Mouse (Mus musculus) intestine, postnatal 0 days (tissue): ENCODE data around the gene Sytl3. TPM values are rescaled to one million over a fixed set of nuclear protein-coding genes. Genes with fewer than 3 reads are reported as not detected.
A peak's percentile ranks its signal among the peaks of the same experiment; 100 is the strongest.

Experiments used
- ATAC-seq: fragments of 200-750 bp; cut with Nextera tagmentation; 2 replicates; pipeline ENCODE4 v1.8.0; 2017; ENCODE audit warnings: mild to moderate bottlenecking, moderate TSS enrichment, moderate library complexity
- H3K27ac ChIP-seq: fragments of 300-500 bp; sonication (generic); 2 replicates; pipeline ENCODE4 v1.5.1; 2014; ENCODE audit warnings: mild to moderate bottlenecking, low read depth, low read length, moderate library complexity
- H3K27me3 ChIP-seq: fragments of 300-500 bp; sonication (generic); replicated peaks from 2 replicates; pipeline ENCODE4 v1.6.1; 2014; ENCODE audit warnings: low read length, mixed read lengths; ENCODE audit not compliant: control insufficient read depth, insufficient read depth
- H3K36me3 ChIP-seq: fragments of 300-500 bp; sonication (generic); 2 replicates; pipeline ENCODE4 v1.6.1; 2014; ENCODE audit warnings: mild to moderate bottlenecking, moderate library complexity; ENCODE audit not compliant: control insufficient read depth, insufficient read depth
- H3K4me1 ChIP-seq: fragments of 300-500 bp; sonication (generic); replicated peaks from 2 replicates; pipeline ENCODE4 v1.6.1; 2014; ENCODE audit warnings: antibody characterized with exemption, low read length, mixed read lengths; ENCODE audit not compliant: control insufficient read depth, insufficient read depth
- H3K4me2 ChIP-seq: fragments of 300-500 bp; sonication (generic); replicated peaks from 2 replicates; pipeline ENCODE4 v1.6.1; 2014; ENCODE audit warnings: low read depth, mild to moderate bottlenecking, moderate library complexity
- H3K4me3 ChIP-seq: fragments of 300-500 bp; sonication (generic); 2 replicates; pipeline ENCODE4 v1.5.1; 2014; ENCODE audit warnings: low read depth, low read length
- H3K9ac ChIP-seq: fragments of 300-500 bp; sonication (generic); 2 replicates; pipeline ENCODE4 v1.6.1; 2014; ENCODE audit warnings: mild to moderate bottlenecking, low read depth, low read length
- H3K9me3 ChIP-seq: fragments of 300-500 bp; sonication (generic); 2 replicates; pipeline ENCODE4 v1.6.1; 2016; ENCODE audit warnings: mixed run types; ENCODE audit not compliant: control insufficient read depth
- CTCF ChIP-seq: sonication (generic); IDR thresholded peaks from 2 replicates; pipeline ENCODE4 v1.5.1; 2016; ENCODE audit warnings: low read depth, mild to moderate bottlenecking, control low read depth, antibody characterized with exemption, moderate library complexity
- WGBS: fragments of 180-500 bp; shearing (Covaris S2); extraction: QIAGEN DNeasy Blood & Tissue Kit; methylation state at CpG from one replicate; pipeline ENCODE4 v1.1.7; 2014; 5-methylcytosine and 5-hydroxymethylcytosine counted together
- polyA plus RNA-seq: library from polyadenylated mRNA; unstranded; fragments of >200 nt; fragmentation: Nextera tagmentation; extraction: Ambion mirVana; gene quantifications from 2 replicates; pipeline ENCODE4 v1.2.1, GENCODE M21; 2015

Gene Sytl3
- polyA plus RNA-seq, 1 experiment from 2014 or later: 11.0 TPM

DNA sequence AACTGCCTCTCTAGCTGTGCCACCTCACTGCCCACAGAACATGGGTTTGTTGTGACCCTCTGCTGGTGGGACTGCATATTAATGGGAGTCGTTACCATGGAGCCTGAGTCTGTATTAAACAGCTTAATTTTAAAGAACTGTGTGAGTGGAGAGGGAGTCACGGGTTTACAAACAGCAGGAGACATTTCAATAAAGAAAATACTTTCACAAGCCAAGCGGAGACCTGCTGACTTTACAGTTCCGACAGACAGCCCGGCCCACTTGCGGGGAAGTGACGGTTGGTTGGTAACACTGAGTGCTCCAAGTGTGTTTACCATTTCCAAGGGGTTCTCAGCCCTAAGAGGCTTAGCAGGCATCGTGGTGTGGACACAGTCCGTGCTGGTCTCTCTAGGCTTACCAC is 87.1 kb downstream of the Sytl3 start:
- H3K9me3 ChIP-seq: no peaks in the 10 kb centered on the region
- WGBS: 51% methylated on average over 9 of the region's 9 CpGs
- no peak overlapping the region for H3K9ac ChIP-seq
- no peak overlapping the region for H3K4me3 ChIP-seq
- 0 out of 2 replicates have a peak overlapping the region, but pooled peaks have one; percentile 24 for H3K27ac ChIP-seq
- H3K4me1 ChIP-seq: peaks cover 13% of the 10 kb centered on the region
- no peaks in the 10 kb centered on the region for H3K27me3 ChIP-seq
- no peak for TF ChIP-seq CTCF
- H3K4me2 ChIP-seq: no peak overlapping the region
- H3K36me3 ChIP-seq: peaks cover 81% of the 10 kb centered on the region
- no peak for ATAC-seq

DNA sequence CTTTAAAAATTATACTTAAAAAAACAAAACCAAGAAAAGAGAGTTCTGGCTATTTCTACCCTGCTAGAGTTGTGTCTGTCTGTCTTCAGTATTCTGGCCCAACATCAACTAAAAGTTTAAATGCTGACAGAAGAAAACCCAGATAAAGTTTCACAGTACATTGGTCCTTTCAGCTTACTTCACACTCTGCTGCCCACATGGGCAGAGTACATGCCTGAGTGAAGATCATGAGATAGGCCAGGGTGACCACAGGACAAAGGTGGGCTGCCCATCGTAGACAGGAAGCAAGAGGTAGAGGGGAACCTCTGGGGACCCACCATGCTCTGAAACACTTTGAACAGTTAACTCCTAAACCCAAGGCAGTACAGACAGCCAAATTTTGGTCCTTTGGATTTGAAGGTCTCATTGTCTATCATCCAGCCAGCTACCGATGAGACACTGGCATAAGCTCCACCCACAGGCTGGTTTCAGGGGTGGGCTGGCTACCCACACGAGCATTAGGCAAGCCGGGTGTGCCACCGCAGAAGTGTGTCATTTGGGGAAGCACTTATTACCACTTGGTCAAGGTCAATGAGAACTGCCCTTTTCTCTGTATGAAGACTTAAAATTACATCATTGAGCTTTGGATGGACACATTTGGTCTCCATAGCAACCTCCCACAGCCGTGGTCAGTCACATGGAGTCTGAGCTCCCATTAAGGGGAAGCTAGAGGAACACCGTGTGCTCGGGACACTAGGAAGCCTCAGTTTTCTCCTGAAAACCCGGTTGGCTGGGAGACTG is 87.7 kb downstream of the Sytl3 start:
- Histone ChIP-seq H3K4me3 (no peak overlapping the region), H3K27me3 (no peaks in the 10 kb centered on the region), H3K9ac (no peak overlapping the region), H3K27ac (no peak overlapping the region), H3K4me1 (peaks cover 13% of the 10 kb centered on the region), H3K9me3 (no peaks in the 10 kb centered on the region), H3K36me3 (peaks cover 81% of the 10 kb centered on the region), H3K4me2 (no peak overlapping the region)
- ATAC-seq: no peak
- 66% methylated on average over 9 of the region's 9 CpGs for WGBS
- no peak for TF ChIP-seq CTCF

DNA sequence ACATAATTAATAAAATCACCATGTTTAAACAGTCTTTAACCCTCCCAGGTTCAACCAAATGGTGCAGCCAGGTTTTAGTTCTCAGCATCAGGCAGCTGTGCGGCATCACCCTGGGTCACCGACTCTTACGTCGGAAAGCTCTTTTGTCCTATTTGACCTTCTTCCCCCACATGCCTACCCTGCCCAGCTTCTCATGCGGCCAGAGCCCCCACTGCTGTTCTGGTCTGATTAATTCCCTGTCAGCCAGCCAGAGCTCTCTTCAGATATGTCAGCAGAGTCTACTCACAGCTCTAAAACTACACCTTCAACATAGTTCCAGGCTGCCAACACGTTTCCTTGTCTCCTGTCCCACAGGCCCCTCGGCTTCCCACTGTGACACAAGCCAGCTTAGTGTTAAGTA is 88.6 kb downstream of the Sytl3 start:
- TF ChIP-seq CTCF: no peak
- H3K4me2 ChIP-seq: no peak overlapping the region
- H3K27me3 ChIP-seq: no peaks in the 10 kb centered on the region
- H3K9ac ChIP-seq: no peak overlapping the region
- H3K9me3 ChIP-seq: no peaks in the 10 kb centered on the region
- H3K36me3 ChIP-seq: peaks cover 81% of the 10 kb centered on the region
- H3K4me1 ChIP-seq: peaks cover 13% of the 10 kb centered on the region
- no peak for ATAC-seq
- 69% methylated on average over 7 of the region's 7 CpGs for whole genome bisulfite sequencing
- H3K4me3 ChIP-seq: no peak overlapping the region
- H3K27ac ChIP-seq: no peak overlapping the region

GRCm38 (mm10) chr17:6748779-6749464 is 90.0 kb downstream of the Sytl3 start:
- Histone ChIP-seq H3K4me1 (peaks cover 7% of the 10 kb centered on the region; the same call in 1 of the 2 replicates), H3K27ac (no peak overlapping the region), H3K9ac (no peak overlapping the region), H3K36me3 (peaks cover 84% of the 10 kb centered on the region), H3K27me3 (no peaks in the 10 kb centered on the region), H3K4me3 (no peak overlapping the region), H3K4me2 (no peak overlapping the region), H3K9me3 (no peaks in the 10 kb centered on the region)
- WGBS: 64% methylated on average over 17 of the region's 17 CpGs
- TF ChIP-seq CTCF: no peak
- ATAC-seq: no peak

GRCm38 (mm10) chr17:6751221-6751859 is 92.4 kb downstream of the Sytl3 start:
- no peak for TF ChIP-seq CTCF
- Histone ChIP-seq H3K27me3 (no peaks in the 10 kb centered on the region), H3K27ac (peak overlapping the region; percentile 21; the same call in 1 of the 2 replicates), H3K36me3 (peaks cover 76% of the 10 kb centered on the region), H3K4me1 (no peaks in the 10 kb centered on the region), H3K9ac (no peak overlapping the region), H3K4me2 (no peak overlapping the region), H3K9me3 (no peaks in the 10 kb centered on the region), H3K4me3 (no peak overlapping the region)
- WGBS: 63% methylated on average over 11 of the region's 11 CpGs
- no peak for ATAC-seq

- no peak for TF ChIP-seq CTCF
Measured at GRCm38 (mm10) chr17:6752375-6752774, 93.5 kb downstream of the Sytl3 start.

More at GRCm38 (mm10) chr17:6752375-6752774, 93.5 kb downstream of the Sytl3 start:
- Histone ChIP-seq H3K27me3 (no peaks in the 10 kb centered on the region), H3K9me3 (no peaks in the 10 kb centered on the region), H3K9ac (no peak overlapping the region), H3K27ac (no peak overlapping the region), H3K4me1 (no peaks in the 10 kb centered on the region), H3K36me3 (peaks cover 66% of the 10 kb centered on the region), H3K4me2 (no peak overlapping the region), H3K4me3 (no peak overlapping the region)
- no peak for ATAC-seq
- WGBS: 65% methylated on average over 7 of the region's 7 CpGs
